Mouse (Mus musculus) liver, embryonic 14.5 days (tissue): ENCODE measurements around the gene Aldh1a3. TPM values are rescaled to one million over a fixed set of nuclear protein-coding genes. Genes with fewer than 3 reads are reported as not detected.

Source experiments
- ATAC-seq: fragments of 200-750 bp; cut with Nextera tagmentation; 2 replicates; pipeline ENCODE4 v1.8.0; 2017; ENCODE audit warnings: moderate number of reproducible peaks, mild to moderate bottlenecking, moderate library complexity; ENCODE audit not compliant: insufficient read depth
- DNase-seq, 3 experiments: peaks; one replicate each; pipeline ENCODE4 v3.0.0-alpha.2; 2012 to 2013; ENCODE audit warnings: low read depth in 3 of 3, low spot score in 3 of 3
- H3K27ac ChIP-seq: fragments of 300-500 bp; sonication (generic); 2 replicates; pipeline ENCODE4 v1.5.1; 2014; ENCODE audit warnings: moderate library complexity, mild to moderate bottlenecking, control low read depth, inconsistent platforms
- H3K27me3 ChIP-seq: fragments of 300-500 bp; sonication (generic); 2 replicates; pipeline ENCODE4 v1.6.1; 2014; ENCODE audit warnings: mild to moderate bottlenecking, low read length, moderate library complexity; ENCODE audit not compliant: control insufficient read depth, insufficient read depth
- H3K36me3 ChIP-seq: fragments of 300-500 bp; sonication (generic); replicated peaks from 2 replicates; pipeline ENCODE4 v1.6.1; 2014; ENCODE audit warnings: low read depth; ENCODE audit not compliant: control insufficient read depth, insufficient read depth
- H3K4me1 ChIP-seq, 2 experiments: fragments of 200-500 bp in 1 of 2; fragments of 300-500 bp in 1 of 2; sonication (generic) in 1 of 2; replicated peaks; 2 replicates each; pipeline ENCODE4 v1.6.1; 2012 to 2014; ENCODE audit warnings: antibody characterized with exemption in 1 of 2, inconsistent platforms in 1 of 2, low read length in 1 of 2; ENCODE audit not compliant: control insufficient read depth in 2 of 2, insufficient read depth in 2 of 2
- H3K4me2 ChIP-seq: fragments of 300-500 bp; sonication (generic); 2 replicates; pipeline ENCODE4 v1.6.1; 2014; ENCODE audit warnings: low read depth, mild to moderate bottlenecking, control low read depth, moderate library complexity
- H3K4me3 ChIP-seq, 2 experiments: fragments of 200-500 bp in 1 of 2; fragments of 300-500 bp in 1 of 2; sonication (generic) in 1 of 2; 2 replicates each; pipeline ENCODE4 v1.5.1; 2012 to 2014; ENCODE audit warnings: low read depth in 2 of 2, low read length in 2 of 2, mild to moderate bottlenecking in 2 of 2, control low read depth in 1 of 2, inconsistent platforms in 1 of 2, moderate library complexity in 1 of 2; ENCODE audit not compliant: insufficient read depth in 1 of 2
- H3K9ac ChIP-seq: fragments of 300-500 bp; sonication (generic); replicated peaks from 2 replicates; pipeline ENCODE4 v1.6.1; 2014; ENCODE audit warnings: mild to moderate bottlenecking, control low read depth, moderate library complexity
- H3K9me3 ChIP-seq: fragments of 300-500 bp; sonication (generic); 2 replicates; pipeline ENCODE4 v1.6.1; 2016; ENCODE audit warnings: low read length, mixed read lengths; ENCODE audit not compliant: control insufficient read depth
- CTCF ChIP-seq: IDR thresholded peaks from 2 replicates; pipeline ENCODE4 v1.5.1; 2016; ENCODE audit warnings: antibody characterized with exemption, low read depth, control low read depth
- EP300 ChIP-seq: IDR thresholded peaks from 2 replicates; pipeline ENCODE4 v1.6.1; 2016; ENCODE audit warnings: antibody characterized with exemption, low read depth
- WGBS: fragments of 180-500 bp; shearing (Covaris S2); extraction: QIAGEN DNeasy Blood & Tissue Kit; methylation state at CpG from one replicate; pipeline ENCODE4 v1.1.7; 2014; ENCODE audit not compliant: insufficient replicate concordance; 5-methylcytosine and 5-hydroxymethylcytosine counted together
- polyA plus RNA-seq, 2 experiments: library from polyadenylated mRNA; depleted of rRNA in 1 of 2; stranded (reverse) in 1 of 2; unstranded in 1 of 2; fragments of >200 nt; fragmentation: Nextera tagmentation in 1 of 2; extraction: Ambion mirVana in 1 of 2; gene quantifications; 2 replicates each; pipeline versions ENCODE4 v1.2.1 to v1.2.3; 2012 to 2014

The Aldh1a3 gene
- polyA plus RNA-seq, 2 experiments: 0.25 to 0.88 TPM

- Histone ChIP-seq H3K27ac (no peak within 1 kb of the TSS), H3K4me2 (no peak within 1 kb of the TSS), H3K9me3 (no peaks in the 10 kb centered on the region; the same call in 1 of the 2 replicates), H3K4me3 (no peak within 1 kb of the TSS), H3K36me3 (no peaks in the 10 kb centered on the region), H3K9ac (no peak within 1 kb of the TSS), H3K27me3 (no peaks in the 10 kb centered on the region), H3K4me1 (peaks cover 0 to 11% of the 10 kb centered on the region in 2 experiments; a peak in 2 of 4 replicates)
- WGBS: 50% methylated on average over 2 of the region's 2 CpGs
- DNase-seq (no peak), ATAC-seq (no peak)
- TF ChIP-seq EP300: no peak
- TF ChIP-seq CTCF: no peak
These were observed 61.4 kb downstream of the Aldh1a3 start, which contains the start of gene Gm10974 for GRCm38 (mm10) chr7:66365904-66366303. Gene Gm10974, plus strand, starts transcription at chr7:66365905.

- no peaks in the 10 kb centered on the region; the same call in 1 of the 2 replicates for H3K9me3 ChIP-seq
- H3K27ac ChIP-seq: no peak overlapping the region
- H3K4me3 ChIP-seq: no peak overlapping the region
These were observed 61.9 kb downstream of the Aldh1a3 start for GRCm38 (mm10) chr7:66365411-66365810.

GRCm38 (mm10) chr7:66364491-66364890 lies 62.8 kb downstream of the Aldh1a3 start:
- 79% methylated on average over 11 of the region's 11 CpGs for WGBS

More at GRCm38 (mm10) chr7:66365411-66365810, 61.9 kb downstream of the Aldh1a3 start:
- DNase-seq (no peak), ATAC-seq (no peak)
- Histone ChIP-seq H3K27me3 (no peaks in the 10 kb centered on the region), H3K4me1 (peaks cover 0 to 9% of the 10 kb centered on the region in 2 experiments; a peak in 2 of 4 replicates), H3K36me3 (no peaks in the 10 kb centered on the region), H3K9ac (no peak overlapping the region), H3K4me2 (no peak overlapping the region)
- TF ChIP-seq EP300: no peak
- TF ChIP-seq CTCF: no peak
- 59% methylated on average over 2 of the region's 2 CpGs for WGBS

GRCm38 (mm10) chr7:66359044-66359443 lies 68.3 kb downstream of the Aldh1a3 start:
- Histone ChIP-seq H3K9me3 (no peaks in the 10 kb centered on the region; the same call in 1 of the 2 replicates), H3K4me1 (peaks cover 6 to 12% of the 10 kb centered on the region in 2 experiments; a peak in 3 of 4 replicates), H3K4me2 (no peak overlapping the region), H3K27me3 (no peaks in the 10 kb centered on the region), H3K9ac (no peak overlapping the region), H3K4me3 (no peak overlapping the region), H3K27ac (no peak overlapping the region), H3K36me3 (no peaks in the 10 kb centered on the region)
- WGBS: 54% methylated on average over 4 of the region's 4 CpGs
- TF ChIP-seq CTCF (no peak), EP300 (no peak)
- DNase-seq (peak in 2 of 3 experiments; percentile 26 to 31), ATAC-seq (no peak; the same call in 1 of the 2 replicates)

More at GRCm38 (mm10) chr7:66364491-66364890, 62.8 kb downstream of the Aldh1a3 start:
- no peak overlapping the region for H3K9ac ChIP-seq
- H3K27ac ChIP-seq: no peak overlapping the region
- DNase-seq: no peak
- no peak overlapping the region for H3K4me3 ChIP-seq
- no peak for ATAC-seq
- no peaks in the 10 kb centered on the region; the same call in 1 of the 2 replicates for H3K9me3 ChIP-seq
- H3K4me1 ChIP-seq: peaks cover 0 to 5% of the 10 kb centered on the region in 2 experiments; a peak in 2 of 4 replicates
- no peaks in the 10 kb centered on the region for H3K27me3 ChIP-seq
- H3K4me2 ChIP-seq: no peak overlapping the region
- TF ChIP-seq EP300: no peak
- TF ChIP-seq CTCF: no peak
- no peaks in the 10 kb centered on the region for H3K36me3 ChIP-seq

GRCm38 (mm10) chr7:66358461-66358860 lies 68.9 kb downstream of the Aldh1a3 start:
- no peak overlapping the region for H3K9ac ChIP-seq
- no peaks in the 10 kb centered on the region; the same call in 1 of the 2 replicates for H3K9me3 ChIP-seq
- 70% methylated on average over 3 of the region's 3 CpGs for WGBS
- H3K4me2 ChIP-seq: no peak overlapping the region
- no peak for DNase-seq
- no peak for TF ChIP-seq CTCF
- no peak for TF ChIP-seq EP300
- no peaks in the 10 kb centered on the region for H3K27me3 ChIP-seq
- no peak for ATAC-seq
- H3K4me1 ChIP-seq: peaks cover 6 to 12% of the 10 kb centered on the region in 2 experiments; a peak in 3 of 4 replicates
- H3K27ac ChIP-seq: no peak overlapping the region
- H3K36me3 ChIP-seq: no peaks in the 10 kb centered on the region
- no peak overlapping the region for H3K4me3 ChIP-seq
